9 mouse cellular contexts compared by ENCODE assay signal in the genomic region with DNA sequence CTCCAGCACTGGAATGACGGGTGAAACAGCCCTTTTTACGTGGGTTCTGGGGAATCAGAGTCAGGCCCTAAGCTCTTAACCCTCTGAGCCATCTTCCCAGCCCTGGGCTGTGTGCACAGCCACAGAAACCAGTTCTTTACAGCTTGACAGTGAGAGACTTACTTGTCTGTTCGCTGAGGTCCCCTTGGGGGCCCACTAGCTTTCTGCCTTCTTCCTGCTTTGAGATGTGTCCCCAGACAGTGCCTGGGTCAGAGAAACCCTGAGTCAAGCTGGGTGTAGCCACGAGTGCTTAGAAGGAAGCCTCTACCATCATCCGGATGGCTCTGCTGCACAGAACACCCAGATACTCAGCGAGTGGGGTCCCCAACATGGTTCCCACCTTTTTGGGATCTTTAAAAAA. TPM values are rescaled to one million over a fixed set of nuclear protein-coding genes. Genes with fewer than 3 reads are reported as not detected.
DNase-seq lines count a peak whose midpoint lies in the region; ATAC-seq lines count a peak whose summit lies in the region.
"Had no signal": no experiment of that assay in that cellular context is flagged by ENCODE, and none has a peak within 500 bp of the region (broad histone marks: within the 10 kb centered on the region; RNA-seq: fewer than 3 reads in every experiment).

No protein-coding gene starts in this region.

- no peak for DNase-seq in hindbrain, embryonic 10.5 days (ENCODE audit: low spot score)
- DNase-seq in spleen, postnatal 36 days (ENCODE audit: low spot score in 2 of 2) = peak; percentile 76 to 78
- no peak for DNase-seq in spleen, postnatal 4 days (ENCODE audit: low spot score in 2 of 2)
- DNase-seq in adrenal gland, postnatal 10 days = no peak
- no peak for DNase-seq in left cerebral cortex, adult 8-10 months (ENCODE audit: low spot score in 2 of 2)
- DNase-seq in urinary bladder, adult 18-20 months (ENCODE audit: low spot score in 2 of 2) = no peak
- DNase-seq: cerebellum, adult 18-20 months had no signal

- no peak overlapping the region for H3K4me3 ChIP-seq in hindbrain, embryonic 13.5 days
- H3K4me3 ChIP-seq in hindbrain, embryonic 10.5 days = no peak overlapping the region
- no peak overlapping the region for H3K4me3 ChIP-seq in intestine, embryonic 16.5 days (ENCODE audit: low read length)

- WGBS in hindbrain, embryonic 13.5 days = 62% methylated on average over 6 of the region's 6 CpGs
- WGBS in hindbrain, embryonic 10.5 days = 69% methylated on average over 6 of the region's 6 CpGs
- WGBS in intestine, embryonic 16.5 days = 48% methylated on average over 6 of the region's 6 CpGs

- H3K4me1 ChIP-seq in hindbrain, embryonic 13.5 days (replicated peaks) = peaks cover 100% of the 10 kb centered on the region
- H3K4me1 ChIP-seq in hindbrain, embryonic 10.5 days (replicated peaks) = peaks cover 100% of the 10 kb centered on the region
- H3K4me1 ChIP-seq in intestine, embryonic 16.5 days (ENCODE audit: control insufficient read depth, insufficient read depth, low read length) = peaks cover 80% of the 10 kb centered on the region

- ATAC-seq in hindbrain, embryonic 13.5 days (ENCODE audit: low FRiP score) = no peak
- ATAC-seq in intestine, embryonic 16.5 days = no peak

- no peak overlapping the region for H3K4me2 ChIP-seq in hindbrain, embryonic 13.5 days
- H3K4me2 ChIP-seq in intestine, embryonic 16.5 days (ENCODE audit: low read depth, low read length) = no peak overlapping the region

- no peaks in the 10 kb centered on the region for H3K27me3 ChIP-seq in hindbrain, embryonic 13.5 days
- no peaks in the 10 kb centered on the region for H3K27me3 ChIP-seq in hindbrain, embryonic 10.5 days (ENCODE audit: insufficient read depth, poor library complexity, severe bottlenecking)
- H3K27me3 ChIP-seq in intestine, embryonic 16.5 days (replicated peaks; ENCODE audit: control insufficient read depth, insufficient read depth, low read length) = no peaks in the 10 kb centered on the region

- 0 out of 2 replicates have a peak, but pooled peaks cover 3% of the 10 kb centered on the region for H3K36me3 ChIP-seq in hindbrain, embryonic 13.5 days
- H3K36me3 ChIP-seq in hindbrain, embryonic 10.5 days = peaks cover 31% of the 10 kb centered on the region; the same call in 1 of the 2 replicates
- no peaks in the 10 kb centered on the region for H3K36me3 ChIP-seq in intestine, embryonic 16.5 days (ENCODE audit: control insufficient read depth, insufficient read depth, low read length)

- H3K27ac ChIP-seq in hindbrain, embryonic 13.5 days = peak overlapping the region; percentile 27
- H3K27ac ChIP-seq in hindbrain, embryonic 10.5 days = no peak overlapping the region; the same call in 1 of the 2 replicates
- H3K27ac ChIP-seq in intestine, embryonic 16.5 days (ENCODE audit: low read length) = peak overlapping the region; percentile 85

- H3K9me3 ChIP-seq in hindbrain, embryonic 13.5 days = no peaks in the 10 kb centered on the region
- no peaks in the 10 kb centered on the region for H3K9me3 ChIP-seq in hindbrain, embryonic 10.5 days
- no peaks in the 10 kb centered on the region for H3K9me3 ChIP-seq in intestine, embryonic 16.5 days (ENCODE audit: control insufficient read depth, low read length)

- H3K9ac ChIP-seq in hindbrain, embryonic 13.5 days = peak overlapping the region; percentile 49; the same call in 1 of the 2 replicates
- H3K9ac ChIP-seq in intestine, embryonic 16.5 days (ENCODE audit: low read depth, low read length) = peak overlapping the region; percentile 12; the same call in 1 of the 2 replicates

RNA-seq across cellular contexts. Expression of a gene that starts 15.7 kb away (rescaled TPM):
- polyA plus RNA-seq in hindbrain, embryonic 13.5 days (2015; fragmentation: Nextera tagmentation; extraction: Ambion mirVana) = 58.5 and 65.3 TPM in 2 replicates
- polyA plus RNA-seq in hindbrain, embryonic 10.5 days (2016; fragmentation: Nextera tagmentation; extraction: Ambion mirVana) = 44.4 and 60.1 TPM in 2 replicates
- 21.2 and 22.3 TPM in 2 replicates for polyA plus RNA-seq in intestine, embryonic 16.5 days (2015; fragmentation: Nextera tagmentation; extraction: Ambion mirVana)
- 10 to 100 TPM; 63.8 to 73.3 TPM for total RNA-seq in adrenal gland, postnatal 10 days (2021)
- total RNA-seq in left cerebral cortex, adult 8-10 months (2022) = 10 to 100 TPM; 90.1 to 94.2 (median 92.3) TPM

Comparison
In these comparisons a context has a peak if more than half of its experiments do, and no peak if none do; other contexts are left out.
1. DNase-seq: peak in spleen, postnatal 36 days (2 of 2); none in hindbrain, embryonic 10.5 days (single experiment), spleen, postnatal 4 days (0 of 2), adrenal gland, postnatal 10 days (single experiment), left cerebral cortex, adult 8-10 months (0 of 2) and urinary bladder, adult 18-20 months (0 of 2).